Mouse (Mus musculus): ENCODE results near the gene Gng12.
A peak's percentile ranks its signal among the peaks of the same experiment; 100 is the strongest.

Gng12 gene

GRCm38 (mm10) chr6:66920786-66921185 lies 24.6 kb downstream of the Gng12 start:
- no peak for DNase-seq

- DNase-seq, result no peak
Measured at GRCm38 (mm10) chr6:66921755-66922154, 25.6 kb downstream of the Gng12 start.

GRCm38 (mm10) chr6:66922501-66922900 lies 26.3 kb downstream of the Gng12 start:
- DNase-seq, result no peak

- no peak for DNase-seq
Measured at GRCm38 (mm10) chr6:66923851-66924250, 27.7 kb downstream of the Gng12 start.

- no peak for DNase-seq
Measured at GRCm38 (mm10) chr6:66924315-66924965, 28.2 kb downstream of the Gng12 start.

GRCm38 (mm10) chr6:66926269-66926668 lies 30.1 kb downstream of the Gng12 start:
- peak; percentile 71 for DNase-seq

- peak; percentile 31 for DNase-seq
Measured at GRCm38 (mm10) chr6:66928972-66929645, 32.9 kb downstream of the Gng12 start.

- DNase-seq, result no peak
Measured at GRCm38 (mm10) chr6:66929694-66930093, 33.5 kb downstream of the Gng12 start.

- no peak for DNase-seq
Measured at GRCm38 (mm10) chr6:66932206-66932819, 36.1 kb downstream of the Gng12 start.

GRCm38 (mm10) chr6:66940656-66941235 lies 44.5 kb downstream of the Gng12 start:
- DNase-seq, result no peak

GRCm38 (mm10) chr6:66941792-66942191 lies 45.6 kb downstream of the Gng12 start:
- DNase-seq, result no peak

GRCm38 (mm10) chr6:66942826-66943225 lies 46.6 kb downstream of the Gng12 start:
- DNase-seq, result no peak

GRCm38 (mm10) chr6:66943367-66944189 lies 47.4 kb downstream of the Gng12 start:
- DNase-seq, result no peak

GRCm38 (mm10) chr6:66944190-66945003 lies 48.2 kb downstream of the Gng12 start:
- no peak for DNase-seq

- DNase-seq, result no peak
Measured at GRCm38 (mm10) chr6:66945004-66945356, 48.8 kb downstream of the Gng12 start.

GRCm38 (mm10) chr6:66948111-66948510 lies 51.9 kb downstream of the Gng12 start:
- DNase-seq, result no peak

- no peak for DNase-seq
Measured at GRCm38 (mm10) chr6:66948848-66949247, 52.7 kb downstream of the Gng12 start.

- no peak for DNase-seq
Measured at GRCm38 (mm10) chr6:66951726-66952418, 55.7 kb downstream of the Gng12 start.

GRCm38 (mm10) chr6:66953951-66954519 lies 57.8 kb downstream of the Gng12 start:
- DNase-seq, result no peak

- DNase-seq, result no peak
Measured at GRCm38 (mm10) chr6:66955089-66955657, 59.0 kb downstream of the Gng12 start.
